Mouse (Mus musculus) stomach, postnatal 0 days (tissue): ENCODE data around the gene Myo9a. TPM values are rescaled to one million over a fixed set of nuclear protein-coding genes. Genes with fewer than 3 reads are reported as not detected.

Experiments
- ATAC-seq: fragments of 200-750 bp; cut with Nextera tagmentation; 2 replicates; pipeline ENCODE4 v1.8.0; 2017; ENCODE audit not compliant: low FRiP score, low TSS enrichment
- DNase-seq: peaks from one replicate; pipeline ENCODE4 v3.0.0-alpha.2; 2016; ENCODE audit warnings: low spot score
- H3K27ac ChIP-seq: fragments of 300-500 bp; sonication (generic); replicated peaks from 2 replicates; pipeline ENCODE4 v1.5.1; 2014; ENCODE audit warnings: mild to moderate bottlenecking, control low read depth
- H3K27me3 ChIP-seq: fragments of 300-500 bp; sonication (generic); 2 replicates; pipeline ENCODE4 v1.6.1; 2014; ENCODE audit warnings: low read length; ENCODE audit not compliant: control insufficient read depth, insufficient read depth
- H3K36me3 ChIP-seq: fragments of 300-500 bp; sonication (generic); 2 replicates; pipeline ENCODE4 v1.6.1; 2014; ENCODE audit warnings: low read length, mixed read lengths; ENCODE audit not compliant: control insufficient read depth, insufficient read depth
- H3K4me1 ChIP-seq: fragments of 300-500 bp; sonication (generic); replicated peaks from 2 replicates; pipeline ENCODE4 v1.6.1; 2014; ENCODE audit warnings: antibody characterized with exemption; ENCODE audit not compliant: control insufficient read depth, insufficient read depth
- H3K4me2 ChIP-seq: fragments of 300-500 bp; sonication (generic); replicated peaks from 2 replicates; pipeline ENCODE4 v1.6.1; 2014; ENCODE audit warnings: low read depth, mild to moderate bottlenecking, control low read depth, moderate library complexity
- H3K4me3 ChIP-seq: fragments of 300-500 bp; sonication (generic); 2 replicates; pipeline ENCODE4 v1.5.1; 2014; ENCODE audit warnings: low read depth, low read length, control low read depth
- H3K9ac ChIP-seq: fragments of 300-500 bp; sonication (generic); 2 replicates; pipeline ENCODE4 v1.6.1; 2014; ENCODE audit warnings: mild to moderate bottlenecking, low read length, control low read depth, mixed read lengths
- H3K9me3 ChIP-seq: fragments of 300-500 bp; sonication (generic); 2 replicates; pipeline ENCODE4 v1.6.1; 2016; ENCODE audit warnings: low read length; ENCODE audit not compliant: control insufficient read depth
- CTCF ChIP-seq: IDR thresholded peaks from 2 replicates; pipeline ENCODE4 v1.5.1; 2016; ENCODE audit warnings: antibody characterized with exemption, low read depth, mild to moderate bottlenecking, moderate library complexity
- EP300 ChIP-seq: optimal IDR thresholded peaks from 2 replicates; pipeline ENCODE3; 2016; ENCODE audit warnings: antibody characterized with exemption
- WGBS: fragments of 180-500 bp; shearing (Covaris S2); extraction: QIAGEN DNeasy Blood & Tissue Kit; methylation state at CpG from one replicate; pipeline ENCODE4 v1.1.7; 2014; 5-methylcytosine and 5-hydroxymethylcytosine counted together
- polyA plus RNA-seq: library from polyadenylated mRNA; unstranded; fragments of >200 nt; fragmentation: Nextera tagmentation; extraction: Ambion mirVana; gene quantifications from 2 replicates; pipeline ENCODE4 v1.2.1, GENCODE M21; 2015

Gene Myo9a
- polyA plus RNA-seq, 1 experiment from 2014 or later = 4.0 TPM

GRCm38 (mm10) chr9:59961201-59961955 lies 210.7 kb downstream of the Myo9a start:
- Histone ChIP-seq H3K36me3 (no peaks in the 10 kb centered on the region), H3K4me2 (no peak overlapping the region), H3K27ac (no peak overlapping the region), H3K9ac (no peak overlapping the region), H3K4me3 (no peak overlapping the region), H3K27me3 (no peaks in the 10 kb centered on the region), H3K9me3 (no peaks in the 10 kb centered on the region), H3K4me1 (no peaks in the 10 kb centered on the region)
- no peak for DNase-seq
- ATAC-seq = no peak
- TF ChIP-seq EP300 (no peak), CTCF (no peak)
- 65% methylated on average over 14 of the region's 14 CpGs for WGBS

- ATAC-seq (no peak), DNase-seq (no peak)
- no peaks in the 10 kb centered on the region for H3K36me3 ChIP-seq
- H3K4me1 ChIP-seq = no peaks in the 10 kb centered on the region
- H3K4me3 ChIP-seq = no peak overlapping the region
- no peak overlapping the region for H3K27ac ChIP-seq
- 45% methylated on average over 3 of the region's 3 CpGs for WGBS
- H3K4me2 ChIP-seq = no peak overlapping the region
- no peaks in the 10 kb centered on the region for H3K27me3 ChIP-seq
- no peak overlapping the region for H3K9ac ChIP-seq
- TF ChIP-seq EP300 (no peak), CTCF (no peak)
- H3K9me3 ChIP-seq = no peaks in the 10 kb centered on the region
Measured at GRCm38 (mm10) chr9:59964367-59964766, 213.7 kb downstream of the Myo9a start.

- Histone ChIP-seq H3K27me3 (no peaks in the 10 kb centered on the region), H3K4me2 (no peak overlapping the region), H3K4me3 (no peak overlapping the region), H3K4me1 (no peaks in the 10 kb centered on the region), H3K9ac (no peak overlapping the region), H3K9me3 (no peaks in the 10 kb centered on the region), H3K36me3 (no peaks in the 10 kb centered on the region), H3K27ac (no peak overlapping the region; the same call in 1 of the 2 replicates)
- DNase-seq = no peak
- TF ChIP-seq CTCF (no peak), EP300 (no peak)
- no peak for ATAC-seq
- 70% methylated on average over 10 of the region's 10 CpGs for WGBS
Measured at GRCm38 (mm10) chr9:59965046-59965445, 214.3 kb downstream of the Myo9a start.

- H3K4me2 ChIP-seq = no peak overlapping the region
- 0 out of 2 replicates have a peak, but pooled peaks have one; percentile 60 for ATAC-seq
- no peak overlapping the region for H3K27ac ChIP-seq
- TF ChIP-seq CTCF (peak; percentile 93), EP300 (no peak)
- DNase-seq = peak; percentile 66
- H3K9me3 ChIP-seq = no peaks in the 10 kb centered on the region
- no peak overlapping the region for H3K9ac ChIP-seq
- H3K27me3 ChIP-seq = no peaks in the 10 kb centered on the region
- no peak overlapping the region for H3K4me3 ChIP-seq
- WGBS = 22% methylated on average over 6 of the region's 6 CpGs
- no peaks in the 10 kb centered on the region for H3K4me1 ChIP-seq
- peaks cover 3% of the 10 kb centered on the region; the same call in 1 of the 2 replicates for H3K36me3 ChIP-seq
Measured at GRCm38 (mm10) chr9:59969383-59969782, 218.7 kb downstream of the Myo9a start.

- H3K9me3 ChIP-seq = no peaks in the 10 kb centered on the region
- 62% methylated on average over 4 of the region's 4 CpGs for WGBS
- H3K4me2 ChIP-seq = no peak overlapping the region
- ATAC-seq (no peak), DNase-seq (no peak)
- peaks cover 3% of the 10 kb centered on the region; the same call in 1 of the 2 replicates for H3K36me3 ChIP-seq
- no peak overlapping the region for H3K9ac ChIP-seq
- no peak overlapping the region for H3K4me3 ChIP-seq
- no peak for TF ChIP-seq EP300
- no peak for TF ChIP-seq CTCF
- H3K27ac ChIP-seq = no peak overlapping the region
- no peaks in the 10 kb centered on the region for H3K4me1 ChIP-seq
- H3K27me3 ChIP-seq = no peaks in the 10 kb centered on the region
Measured at GRCm38 (mm10) chr9:59971263-59971662, 220.6 kb downstream of the Myo9a start.

Other genes starting within 250 kb of the Myo9a start
- 39.2 and 42.3 TPM in 2 replicates for gene Hexa, start 211.4 kb upstream of the Myo9a start, polyA plus RNA-seq
- 0.25 and 0.59 TPM in 2 replicates for gene Tmem202, start 211.0 kb upstream of the Myo9a start, polyA plus RNA-seq
- 4.5 and 4.8 TPM in 2 replicates for gene Celf6, start 173.0 kb upstream of the Myo9a start, polyA plus RNA-seq
- 13.3 and 14.9 TPM in 2 replicates for gene Parp6, start 133.6 kb upstream of the Myo9a start, polyA plus RNA-seq
- gene Pkm, start 94.5 kb upstream of the Myo9a start, polyA plus RNA-seq = 472 and 500 TPM in 2 replicates
- gene Gramd2, start 70.8 kb upstream of the Myo9a start, polyA plus RNA-seq = 5.9 and 6.7 TPM in 2 replicates
- 4.2 and 4.3 TPM in 2 replicates for gene Senp8, start 186 bp upstream of the Myo9a start, polyA plus RNA-seq
- 0.08 TPM in 1 of 2 replicates, not detected in the other for gene Nr2e3, start 209.8 kb downstream of the Myo9a start, polyA plus RNA-seq